Mouse (Mus musculus) kidney, embryonic 15.5 days (tissue): Measurements from ENCODE around the gene Rps27. TPM values are rescaled to one million over a fixed set of nuclear protein-coding genes. Genes with fewer than 3 reads are reported as not detected.
A peak's percentile ranks its signal among the peaks of the same experiment; 100 is the strongest.
"Not testable (repeated sequence)": the region's sequence is repeated elsewhere in the genome, so short reads cannot be mapped to it uniquely, and the experiment has no call there.

Source experiments
- ATAC-seq: fragments of 200-750 bp; cut with Nextera tagmentation; replicated peaks from 2 replicates; pipeline ENCODE4 v1.8.0; 2017; ENCODE audit warnings: moderate TSS enrichment; ENCODE audit not compliant: low FRiP score
- H3K27ac ChIP-seq: fragments of 300-500 bp; sonication (generic); 2 replicates; pipeline ENCODE4 v1.5.1; 2015; ENCODE audit warnings: mild to moderate bottlenecking, inconsistent platforms
- H3K27me3 ChIP-seq: fragments of 300-500 bp; sonication (generic); 2 replicates; pipeline ENCODE4 v1.6.1; 2015; ENCODE audit warnings: inconsistent platforms
- H3K36me3 ChIP-seq: fragments of 300-500 bp; sonication (generic); 2 replicates; pipeline ENCODE4 v1.6.1; 2015; ENCODE audit warnings: inconsistent platforms
- H3K4me1 ChIP-seq: fragments of 300-500 bp; sonication (generic); 2 replicates; pipeline ENCODE4 v1.6.1; 2015; ENCODE audit warnings: inconsistent platforms
- H3K4me2 ChIP-seq: fragments of 300-500 bp; sonication (generic); 2 replicates; pipeline ENCODE4 v1.6.1; 2015; ENCODE audit warnings: moderate library complexity, mild to moderate bottlenecking, inconsistent platforms
- H3K4me3 ChIP-seq: fragments of 300-500 bp; sonication (generic); replicated peaks from 2 replicates; pipeline ENCODE4 v1.5.1; 2015; ENCODE audit warnings: mild to moderate bottlenecking, inconsistent platforms
- H3K9ac ChIP-seq: fragments of 300-500 bp; sonication (generic); 2 replicates; pipeline ENCODE4 v1.6.1; 2015; ENCODE audit warnings: mild to moderate bottlenecking, inconsistent platforms
- H3K9me3 ChIP-seq: fragments of 300-500 bp; sonication (generic); replicated peaks from 2 replicates; pipeline ENCODE4 v1.6.1; 2016; ENCODE audit warnings: inconsistent platforms
- WGBS: fragments of 180-500 bp; shearing (Covaris S2); methylation state at CpG from one replicate; pipeline ENCODE4 v1.1.7; 2015; ENCODE audit warnings: mixed read lengths; 5-methylcytosine and 5-hydroxymethylcytosine counted together
- polyA plus RNA-seq: library from polyadenylated mRNA; unstranded; fragments of >200 nt; fragmentation: Nextera tagmentation; extraction: Ambion mirVana; gene quantifications from 2 replicates; pipeline ENCODE4 v1.2.1, GENCODE M21; 2015

Gene Rps27
- 1,600 and 1,610 TPM in 2 replicates for polyA plus RNA-seq

DNA sequence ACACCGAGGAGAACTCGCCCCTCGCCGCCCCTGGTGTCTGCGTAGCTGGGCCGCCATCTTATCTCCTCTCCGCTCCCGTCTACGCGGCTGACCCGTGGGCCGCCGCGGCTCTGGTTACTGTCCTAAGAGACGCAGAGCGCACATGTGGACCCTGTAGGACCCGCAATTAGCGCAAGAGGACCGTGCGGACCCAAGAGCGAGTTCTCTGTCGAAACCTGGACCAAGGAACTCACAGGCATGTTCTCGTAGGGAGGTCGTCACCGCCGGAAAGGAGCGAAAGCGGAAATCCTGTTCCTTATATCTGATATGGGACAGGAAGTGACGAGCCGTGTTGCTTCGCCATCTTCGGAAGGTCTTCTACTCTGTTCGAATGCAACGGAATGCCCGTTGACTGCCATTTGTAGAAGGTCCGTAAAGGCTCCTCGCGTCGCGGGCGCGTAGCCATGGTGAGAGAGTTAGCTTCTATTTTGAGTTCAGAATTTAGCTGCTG is at the start of gene Rps27, which contains the start of gene Rab13:
Gene Rps27, minus strand, starts transcription at position 275 of the 490 bp plus-strand sequence.
Gene Rab13, plus strand, starts transcription at position 319 of the 490 bp plus-strand sequence.
- Histone ChIP-seq H3K4me2 (peak within 1 kb of the TSS; percentile 92), H3K4me3 (peak within 1 kb of the TSS; percentile 70), H3K9me3 (no peaks in the 10 kb centered on the region), H3K4me1 (peaks cover 32% of the 10 kb centered on the region), H3K9ac (peak within 1 kb of the TSS; percentile 77), H3K27me3 (no peaks in the 10 kb centered on the region), H3K36me3 (peaks cover 43% of the 10 kb centered on the region), H3K27ac (peak within 1 kb of the TSS; percentile 86)
- under 1% methylated on average over 42 of the region's 42 CpGs for WGBS
- ATAC-seq = peak; percentile 95

GRCm38 (mm10) chr3:90258521-90258920 is 45.1 kb upstream of the Rps27 start:
- H3K9me3 ChIP-seq = no peaks in the 10 kb centered on the region
- peaks cover 17% of the 10 kb centered on the region for H3K4me1 ChIP-seq
- WGBS = 93% methylated on average over 4 of the region's 4 CpGs
- no peaks in the 10 kb centered on the region for H3K27me3 ChIP-seq
- H3K27ac ChIP-seq = no peak overlapping the region
- no peak overlapping the region for H3K4me3 ChIP-seq
- ATAC-seq = no peak
- peaks cover 68% of the 10 kb centered on the region for H3K36me3 ChIP-seq
- no peak overlapping the region for H3K4me2 ChIP-seq
- no peak overlapping the region for H3K9ac ChIP-seq

DNA sequence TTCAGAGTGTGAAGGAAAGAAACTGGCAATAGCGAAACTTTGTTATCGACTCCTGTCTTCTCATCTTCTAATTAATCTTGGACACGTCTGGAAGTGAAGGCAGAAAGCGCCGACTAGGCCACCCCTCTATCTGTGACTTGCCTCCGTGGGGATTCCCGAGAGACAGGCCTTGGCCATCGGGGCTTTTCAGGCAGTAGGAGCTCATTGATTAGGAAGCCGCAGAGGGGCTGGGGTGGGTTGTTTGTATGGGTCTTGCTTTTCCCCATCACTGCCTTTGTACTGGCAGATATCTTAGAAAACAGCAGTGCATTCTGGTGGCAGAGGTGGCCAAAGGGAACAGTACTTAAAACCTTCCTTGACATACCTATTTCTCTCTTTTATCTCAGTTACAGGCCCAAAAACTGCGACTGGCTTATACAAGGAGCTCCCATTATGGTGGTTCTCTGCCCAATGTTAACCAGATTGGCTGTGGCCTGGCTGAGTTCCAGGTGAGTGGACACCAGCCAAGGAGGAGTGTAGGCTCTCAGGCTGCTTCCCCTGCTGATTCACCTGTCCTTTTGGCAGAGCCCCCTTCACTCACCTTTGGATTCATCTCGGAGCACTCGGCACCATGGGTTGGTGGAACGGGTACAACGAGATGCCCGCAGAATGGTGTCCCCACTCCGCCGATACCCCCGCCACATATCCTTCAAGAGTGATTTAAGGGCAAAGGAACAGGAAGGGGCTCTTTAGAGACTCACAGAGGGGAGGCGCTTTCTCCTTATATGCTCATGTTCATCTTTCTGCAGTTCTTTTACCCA is 43.5 kb upstream of the Rps27 start:
- peaks cover 17% of the 10 kb centered on the region for H3K4me1 ChIP-seq
- WGBS = 91% methylated on average over 19 of the region's 19 CpGs
- no peak overlapping the region for H3K9ac ChIP-seq
- ATAC-seq = no peak
- no peak overlapping the region for H3K4me3 ChIP-seq
- H3K9me3 ChIP-seq = no peaks in the 10 kb centered on the region
- no peaks in the 10 kb centered on the region for H3K27me3 ChIP-seq
- peaks cover 52% of the 10 kb centered on the region for H3K36me3 ChIP-seq
- no peak overlapping the region for H3K4me2 ChIP-seq
- no peak overlapping the region for H3K27ac ChIP-seq

- Histone ChIP-seq H3K36me3 (peaks cover 51% of the 10 kb centered on the region), H3K9ac (no peak overlapping the region), H3K4me2 (peak overlapping the region; percentile 72), H3K4me3 (peak overlapping the region; percentile 78), H3K4me1 (peaks cover 19% of the 10 kb centered on the region), H3K9me3 (no peaks in the 10 kb centered on the region), H3K27me3 (no peaks in the 10 kb centered on the region), H3K27ac (no peak overlapping the region)
- 91% methylated on average over 14 of the region's 14 CpGs for WGBS
- ATAC-seq = no peak
These were observed 42.4 kb upstream of the Rps27 start for GRCm38 (mm10) chr3:90255784-90256353.

DNA sequence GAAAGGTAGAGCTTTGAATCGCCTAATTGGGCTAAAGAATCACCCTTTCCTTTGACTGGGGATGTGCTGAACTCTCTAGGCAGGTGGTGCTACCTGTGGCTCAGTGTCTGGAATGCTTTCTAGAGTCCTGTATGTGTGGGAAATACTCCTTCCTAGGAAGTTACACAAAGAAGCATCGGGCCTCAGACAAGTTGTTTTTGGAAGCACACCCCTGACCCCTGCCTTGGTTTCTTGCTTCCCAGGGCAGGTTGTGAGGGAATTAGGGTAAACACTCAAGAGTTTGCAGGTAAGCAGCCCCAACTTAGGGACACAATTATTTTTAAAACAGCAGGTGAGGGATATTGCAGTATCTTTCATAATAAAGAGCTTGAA is 41.7 kb upstream of the Rps27 start:
- Histone ChIP-seq H3K27ac (peak overlapping the region; percentile 90), H3K4me1 (peaks cover 23% of the 10 kb centered on the region), H3K9ac (peak overlapping the region; percentile 82), H3K27me3 (no peaks in the 10 kb centered on the region), H3K4me2 (peak overlapping the region; percentile 72), H3K4me3 (peak overlapping the region; percentile 78), H3K36me3 (peaks cover 51% of the 10 kb centered on the region), H3K9me3 (no peaks in the 10 kb centered on the region)
- no peak for ATAC-seq
- 3% methylated on average over 2 of the region's 2 CpGs for WGBS

DNA sequence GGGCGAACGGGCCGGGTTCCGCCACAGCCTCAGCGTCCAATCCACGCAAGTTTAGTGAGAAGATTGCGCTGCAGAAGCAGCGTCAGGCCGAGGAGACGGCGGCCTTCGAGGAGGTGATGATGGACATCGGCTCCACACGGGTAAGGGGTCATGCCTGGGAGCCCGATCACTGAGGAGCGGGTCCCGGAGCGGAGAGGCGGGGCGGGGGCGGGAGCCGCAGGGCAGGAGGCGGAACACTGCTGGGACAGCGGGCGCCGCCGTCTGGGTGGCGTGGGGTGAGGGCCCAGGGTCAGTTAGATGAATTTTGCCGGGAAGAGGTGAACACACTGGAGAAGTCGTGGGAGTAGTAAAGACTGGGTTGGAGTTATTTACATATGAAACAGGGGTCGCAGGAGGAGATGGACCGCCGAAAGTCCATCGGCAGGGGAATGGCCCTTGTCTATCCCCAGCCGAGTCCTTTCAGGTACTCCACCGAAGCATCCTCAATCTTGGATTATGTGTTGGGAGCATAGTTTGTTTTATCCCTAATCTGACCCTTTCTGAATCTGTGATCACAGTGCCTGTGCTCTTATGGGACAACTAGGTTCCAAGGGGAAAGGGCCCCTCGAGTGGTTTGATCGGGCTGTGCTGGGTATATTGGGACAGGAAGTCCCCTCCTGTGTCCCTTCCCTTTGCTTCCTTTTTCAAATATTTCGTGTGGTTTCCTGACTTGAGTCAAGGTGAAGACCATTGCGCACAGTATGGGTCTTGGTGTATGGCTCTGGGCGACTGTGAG is 41.2 kb upstream of the Rps27 start:
- peaks cover 24% of the 10 kb centered on the region for H3K4me1 ChIP-seq
- ATAC-seq = peak; percentile 78
- peak overlapping the region; percentile 90 for H3K27ac ChIP-seq
- H3K9me3 ChIP-seq = no peaks in the 10 kb centered on the region
- H3K9ac ChIP-seq = peak overlapping the region; percentile 82
- under 1% methylated on average over 41 of the region's 41 CpGs for WGBS
- H3K4me3 ChIP-seq = peak overlapping the region; percentile 78
- H3K4me2 ChIP-seq = peak overlapping the region; percentile 72
- H3K36me3 ChIP-seq = peaks cover 50% of the 10 kb centered on the region
- no peaks in the 10 kb centered on the region for H3K27me3 ChIP-seq

GRCm38 (mm10) chr3:90253653-90254418 is 40.4 kb upstream of the Rps27 start, which contains the start of gene Crtc2:
TSS of gene Crtc2 (plus strand) at chr3:90254163.
- peak within 1 kb of the TSS; percentile 82 for H3K9ac ChIP-seq
- H3K36me3 ChIP-seq = peaks cover 47% of the 10 kb centered on the region
- ATAC-seq = peak; percentile 99
- peak within 1 kb of the TSS; percentile 90 for H3K27ac ChIP-seq
- H3K27me3 ChIP-seq = no peaks in the 10 kb centered on the region
- peaks cover 32% of the 10 kb centered on the region for H3K4me1 ChIP-seq
- H3K4me3 ChIP-seq = peak within 1 kb of the TSS; percentile 78
- H3K4me2 ChIP-seq = peak within 1 kb of the TSS; percentile 72
- WGBS = under 1% methylated on average over 40 of the region's 40 CpGs
- H3K9me3 ChIP-seq = no peaks in the 10 kb centered on the region

- Histone ChIP-seq H3K4me2 (peak overlapping the region; percentile 72; the same call in 1 of the 2 replicates), H3K36me3 (peaks cover 40% of the 10 kb centered on the region), H3K4me1 (peaks cover 34% of the 10 kb centered on the region)
- peak; percentile 1; the same call in 1 of the 2 replicates for ATAC-seq
- WGBS = 50% methylated on average over 1 of the region's 1 CpGs
- not testable (repeated sequence) for H3K27ac ChIP-seq, H3K9me3 ChIP-seq, H3K27me3 ChIP-seq, H3K4me3 ChIP-seq, H3K9ac ChIP-seq
These were observed 39.7 kb upstream of the Rps27 start for GRCm38 (mm10) chr3:90253174-90253573.

DNA sequence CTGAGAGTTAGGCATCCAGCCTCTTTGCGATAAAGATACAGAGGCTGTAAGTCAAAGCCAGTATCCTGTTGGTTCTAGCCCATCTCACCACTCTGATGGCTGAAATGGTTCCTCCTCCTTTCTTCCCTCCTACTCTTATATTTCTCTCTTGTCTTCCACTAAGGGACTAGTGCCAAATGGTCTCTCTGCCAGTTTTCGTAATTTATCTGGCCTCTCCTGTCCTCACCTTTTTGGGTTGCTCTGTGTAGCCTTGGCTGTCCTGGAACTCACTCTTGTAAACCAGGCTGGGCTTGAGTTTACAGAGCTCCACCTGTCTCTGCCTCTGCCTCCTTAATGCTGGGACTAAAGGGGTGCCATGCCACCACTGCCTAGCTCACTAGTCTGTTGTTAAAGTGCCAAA is 39.2 kb upstream of the Rps27 start:
- peaks cover 35% of the 10 kb centered on the region for H3K36me3 ChIP-seq
- H3K4me2 ChIP-seq, H3K27me3 ChIP-seq, H3K4me3 ChIP-seq, H3K9me3 ChIP-seq, H3K9ac ChIP-seq, H3K27ac ChIP-seq, ATAC-seq: not testable (repeated sequence)
- 88% methylated on average over 2 of the region's 2 CpGs for WGBS
- H3K4me1 ChIP-seq = peaks cover 35% of the 10 kb centered on the region

- H3K27me3 ChIP-seq, ATAC-seq, H3K9me3 ChIP-seq, H3K4me3 ChIP-seq, H3K9ac ChIP-seq, H3K27ac ChIP-seq, H3K4me2 ChIP-seq: not testable (repeated sequence)
- peaks cover 38% of the 10 kb centered on the region for H3K4me1 ChIP-seq
- WGBS = 93% methylated on average over 10 of the region's 12 CpGs
- peaks cover 27% of the 10 kb centered on the region for H3K36me3 ChIP-seq
These were observed 38.3 kb upstream of the Rps27 start for GRCm38 (mm10) chr3:90251731-90252226.

DNA sequence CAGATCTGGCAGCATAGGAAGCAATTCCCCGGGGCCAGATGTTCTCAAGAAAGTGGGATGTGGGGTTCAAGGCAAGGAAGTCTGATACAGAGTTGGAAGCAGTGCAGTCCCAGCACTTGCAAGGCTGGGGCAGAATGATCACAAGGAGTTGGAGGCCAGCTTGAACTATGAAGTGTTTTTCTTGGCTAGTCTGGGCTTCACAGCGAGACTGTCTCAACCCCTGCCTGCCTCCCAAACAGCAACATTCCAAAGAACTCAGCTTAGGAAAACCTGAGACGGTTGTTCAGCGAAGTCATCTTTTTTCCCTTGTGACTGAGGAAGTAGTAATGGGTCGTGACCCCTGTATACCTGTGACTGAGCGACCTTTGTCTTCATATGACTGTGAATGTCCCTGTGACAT is 37.3 kb upstream of the Rps27 start:
- ATAC-seq = no peak
- Histone ChIP-seq H3K27ac (0 out of 2 replicates have a peak overlapping the region, but pooled peaks have one; percentile 41), H3K4me1 (peaks cover 32% of the 10 kb centered on the region), H3K27me3 (no peaks in the 10 kb centered on the region), H3K4me2 (no peak overlapping the region), H3K9ac (no peak overlapping the region), H3K4me3 (no peak overlapping the region), H3K9me3 (no peaks in the 10 kb centered on the region), H3K36me3 (peaks cover 26% of the 10 kb centered on the region)
- 66% methylated on average over 6 of the region's 6 CpGs for WGBS
